Mouse (Mus musculus) T-cell, adult 2 months (primary cell): Measurements from ENCODE around the gene Taf5l.
A peak's percentile ranks its signal among the peaks of the same experiment; 100 is the strongest.
"Not testable (repeated sequence)": the region's sequence is repeated elsewhere in the genome, so short reads cannot be mapped to it uniquely, and the experiment has no call there.

Experiments used
- DNase-seq: peaks from one replicate; pipeline ENCODE4 v3.0.0; 2022; ENCODE audit warnings: low spot score

Taf5l gene

GRCm38 (mm10) chr8:124021237-124022227 lies at the start of gene Taf5l, which contains the start of gene Urb2:
Taf5l (minus strand) TSS chr8:124021397.
Urb2 (plus strand) TSS chr8:124021508.
- DNase-seq, result peak; percentile 94

- DNase-seq, result no peak
These were observed 49.4 kb upstream of the Taf5l start for GRCm38 (mm10) chr8:124070363-124071324.

- DNase-seq, result no peak
These were observed 46.0 kb upstream of the Taf5l start for GRCm38 (mm10) chr8:124067059-124067750.

GRCm38 (mm10) chr8:124066325-124067058 lies 45.3 kb upstream of the Taf5l start:
- peak; percentile 11 for DNase-seq

GRCm38 (mm10) chr8:124056832-124057655 lies 35.8 kb upstream of the Taf5l start:
- no peak for DNase-seq

GRCm38 (mm10) chr8:124052568-124052967 lies 31.4 kb upstream of the Taf5l start:
- DNase-seq, result no peak

GRCm38 (mm10) chr8:124052110-124052509 lies 30.9 kb upstream of the Taf5l start:
- DNase-seq, result peak; percentile 51

- DNase-seq, result no peak
These were observed 24.7 kb upstream of the Taf5l start for GRCm38 (mm10) chr8:124045856-124046255.

- no peak for DNase-seq
These were observed 23.7 kb upstream of the Taf5l start for GRCm38 (mm10) chr8:124044931-124045330.

- DNase-seq, result no peak
These were observed 23.2 kb upstream of the Taf5l start for GRCm38 (mm10) chr8:124044421-124044820.

- DNase-seq, result no peak
These were observed 21.0 kb upstream of the Taf5l start for GRCm38 (mm10) chr8:124042201-124042600.

GRCm38 (mm10) chr8:124039351-124039750 lies 18.2 kb upstream of the Taf5l start:
- no peak for DNase-seq

GRCm38 (mm10) chr8:124038121-124038520 lies 16.9 kb upstream of the Taf5l start:
- no peak for DNase-seq

GRCm38 (mm10) chr8:124033400-124033799 lies 12.2 kb upstream of the Taf5l start:
- no peak for DNase-seq

GRCm38 (mm10) chr8:124027831-124028230 lies 6.6 kb upstream of the Taf5l start:
- no peak for DNase-seq

GRCm38 (mm10) chr8:124026265-124026664 lies 5.1 kb upstream of the Taf5l start:
- not testable (repeated sequence) for DNase-seq

- DNase-seq, result peak; percentile 53
These were observed 559 bp downstream of the Taf5l start for GRCm38 (mm10) chr8:124020439-124021236.

GRCm38 (mm10) chr8:124019782-124020181 lies 1.4 kb downstream of the Taf5l start:
- peak; percentile 9 for DNase-seq

GRCm38 (mm10) chr8:124014751-124015150 lies 6.4 kb downstream of the Taf5l start:
- no peak for DNase-seq
